Mouse (Mus musculus) E14TG2a.4 (cell line): ENCODE measurements at regions not wholly inside any gene's neighbourhood (a gene's known extent, or its start where the extent isn't known, plus 50 kb on each side); places are given as distances from the start of the nearest gene placed in this dataset.

Experiments used
- H3K27me3 ChIP-seq: 2 replicates; pipeline ENCODE4 v1.6.1; 2014; ENCODE audit warnings: low read length, control low read depth; ENCODE audit not compliant: insufficient read depth
- H3K36me3 ChIP-seq: 2 replicates; pipeline ENCODE4 v1.6.1; 2014; ENCODE audit warnings: low read length, control low read depth; ENCODE audit not compliant: insufficient read depth
- H3K4me1 ChIP-seq: replicated peaks from 2 replicates; pipeline ENCODE4 v1.6.1; 2014; ENCODE audit warnings: low read depth, low read length, control low read depth
- H3K4me3 ChIP-seq: replicated peaks from 2 replicates; pipeline ENCODE4 v1.5.1; 2014; ENCODE audit warnings: mild to moderate bottlenecking, low read length
- H3K9me3 ChIP-seq: 2 replicates; pipeline ENCODE4 v1.6.1; 2014; ENCODE audit warnings: low read length, control low read depth
- CTCF ChIP-seq: conservative IDR thresholded peaks from 2 replicates; pipeline ENCODE4 v1.5.1; 2014; ENCODE audit warnings: low read length
- NANOG ChIP-seq: IDR thresholded peaks from 2 replicates; pipeline ENCODE4 v1.6.1; 2014; ENCODE audit warnings: borderline replicate concordance, low read length, mixed read lengths
- POU5F1 ChIP-seq: IDR thresholded peaks from 2 replicates; pipeline ENCODE4 v1.6.1; 2014; ENCODE audit warnings: low read length, borderline replicate concordance

- Histone ChIP-seq H3K9me3 (no peaks in the 10 kb centered on the region), H3K4me3 (no peak overlapping the region), H3K4me1 (no peaks in the 10 kb centered on the region; the same call in 1 of the 2 replicates), H3K36me3 (no peaks in the 10 kb centered on the region), H3K27me3 (0 out of 2 replicates have a peak, but pooled peaks cover 2% of the 10 kb centered on the region)
- no peak for TF ChIP-seq NANOG
- TF ChIP-seq CTCF = no peak
- no peak for TF ChIP-seq POU5F1
These were observed 211.0 kb downstream of the Nuak1 start for GRCm38 (mm10) chr10:84229224-84229921.

- H3K4me1 ChIP-seq = no peaks in the 10 kb centered on the region; the same call in 1 of the 2 replicates
- H3K4me3 ChIP-seq = no peak overlapping the region
- H3K36me3 ChIP-seq = no peaks in the 10 kb centered on the region
- no peaks in the 10 kb centered on the region for H3K9me3 ChIP-seq
- TF ChIP-seq POU5F1 = no peak
- TF ChIP-seq CTCF = no peak
- no peak for TF ChIP-seq NANOG
- 0 out of 2 replicates have a peak, but pooled peaks cover 2% of the 10 kb centered on the region for H3K27me3 ChIP-seq
These were observed 210.2 kb downstream of the Nuak1 start for GRCm38 (mm10) chr10:84230011-84230781.

GRCm38 (mm10) chr10:84235006-84235405 lies 205.4 kb downstream of the Nuak1 start:
- H3K36me3 ChIP-seq = no peaks in the 10 kb centered on the region
- peaks cover 8% of the 10 kb centered on the region for H3K27me3 ChIP-seq
- peaks cover 12% of the 10 kb centered on the region for H3K4me1 ChIP-seq
- TF ChIP-seq POU5F1 = no peak
- no peak for TF ChIP-seq CTCF
- no peak for TF ChIP-seq NANOG
- H3K9me3 ChIP-seq = no peaks in the 10 kb centered on the region
- H3K4me3 ChIP-seq = no peak overlapping the region

- Histone ChIP-seq H3K4me3 (no peak overlapping the region), H3K27me3 (peaks cover 8% of the 10 kb centered on the region), H3K4me1 (peaks cover 12% of the 10 kb centered on the region), H3K36me3 (no peaks in the 10 kb centered on the region), H3K9me3 (peaks cover 9% of the 10 kb centered on the region)
- TF ChIP-seq CTCF (no peak), POU5F1 (no peak), NANOG (no peak)
These were observed 204.2 kb downstream of the Nuak1 start for GRCm38 (mm10) chr10:84236236-84236635.

- Histone ChIP-seq H3K36me3 (no peaks in the 10 kb centered on the region), H3K27me3 (peaks cover 8% of the 10 kb centered on the region), H3K4me3 (no peak overlapping the region), H3K4me1 (peaks cover 12% of the 10 kb centered on the region), H3K9me3 (peaks cover 31% of the 10 kb centered on the region)
- TF ChIP-seq CTCF (no peak), POU5F1 (no peak), NANOG (no peak)
These were observed 202.0 kb downstream of the Nuak1 start for GRCm38 (mm10) chr10:84238279-84238963.

GRCm38 (mm10) chr10:84243283-84243682 lies 197.1 kb downstream of the Nuak1 start:
- 0 out of 2 replicates have a peak, but pooled peaks cover 3% of the 10 kb centered on the region for H3K27me3 ChIP-seq
- no peaks in the 10 kb centered on the region for H3K36me3 ChIP-seq
- peaks cover 35% of the 10 kb centered on the region for H3K9me3 ChIP-seq
- TF ChIP-seq CTCF (no peak), POU5F1 (no peak), NANOG (no peak)
- no peak overlapping the region for H3K4me3 ChIP-seq
- peaks cover 10% of the 10 kb centered on the region for H3K4me1 ChIP-seq

GRCm38 (mm10) chr10:84249346-84249745 lies 191.1 kb downstream of the Nuak1 start:
- no peak overlapping the region for H3K4me3 ChIP-seq
- no peaks in the 10 kb centered on the region for H3K36me3 ChIP-seq
- H3K9me3 ChIP-seq = peaks cover 10% of the 10 kb centered on the region; the same call in 1 of the 2 replicates
- no peaks in the 10 kb centered on the region for H3K27me3 ChIP-seq
- H3K4me1 ChIP-seq = no peaks in the 10 kb centered on the region
- TF ChIP-seq NANOG (no peak), CTCF (no peak), POU5F1 (no peak)

- no peak for TF ChIP-seq CTCF
- no peak for TF ChIP-seq NANOG
- TF ChIP-seq POU5F1 = no peak
- Histone ChIP-seq H3K4me3 (no peak overlapping the region), H3K36me3 (no peaks in the 10 kb centered on the region), H3K4me1 (no peaks in the 10 kb centered on the region), H3K9me3 (0 out of 2 replicates have a peak, but pooled peaks cover 3% of the 10 kb centered on the region), H3K27me3 (peaks cover 4% of the 10 kb centered on the region; the same call in 1 of the 2 replicates)
These were observed 179.3 kb downstream of the Nuak1 start for GRCm38 (mm10) chr10:84260931-84261650.
